Mouse (Mus musculus) small intestine, adult 2 months (tissue): ENCODE measurements around the gene Zfp385b.

ENCODE experiments used
- CTCF ChIP-seq: fragments of 200-500 bp; IDR thresholded peaks from 2 replicates; pipeline ENCODE4 v1.5.1; 2012; ENCODE audit warnings: low read depth, mild to moderate bottlenecking, control low read depth, inconsistent platforms, low read length, moderate library complexity, mixed read lengths; ENCODE audit not compliant: insufficient replicate concordance, insufficient read length; ENCODE audit errors: extremely low read depth
- POLR2A ChIP-seq: fragments of 200-500 bp; IDR thresholded peaks from 2 replicates; pipeline ENCODE4 v1.6.1; 2012; ENCODE audit warnings: low read depth, mild to moderate bottlenecking, control low read depth, inconsistent platforms, low read length, moderate library complexity

DNA sequence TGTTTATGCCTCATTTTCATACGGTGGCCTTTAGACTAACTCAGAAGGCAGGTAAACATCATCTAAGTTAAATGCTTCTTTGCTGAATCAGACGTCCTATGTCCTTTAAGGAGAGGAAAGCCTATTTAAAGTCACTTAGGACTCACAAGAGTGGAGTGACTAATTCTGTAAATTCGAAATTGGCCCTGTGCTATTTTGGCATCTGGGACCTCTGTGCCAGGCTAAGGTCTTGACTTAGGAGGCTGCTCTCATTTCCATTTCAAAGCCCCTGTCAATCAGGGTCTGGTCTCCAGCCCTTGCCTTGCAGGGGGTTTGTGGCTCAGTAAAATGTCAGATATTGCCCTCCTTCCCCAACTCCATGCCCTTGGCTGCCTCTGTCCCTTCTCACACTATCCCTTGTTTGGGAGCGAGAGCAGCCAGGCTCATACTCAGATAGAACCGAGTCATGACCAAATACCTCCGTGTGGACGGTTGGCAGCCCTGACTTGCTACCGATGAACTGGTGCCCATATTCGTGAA is 383.1 kb downstream of the Zfp385b start:
- TF ChIP-seq CTCF (no peak), POLR2A (no peak)
